Mouse (Mus musculus) neural tube, embryonic 14.5 days (tissue): ENCODE measurements around the gene Phlpp1. TPM values are rescaled to one million over a fixed set of nuclear protein-coding genes. Genes with fewer than 3 reads are reported as not detected.

Experiments used
- ATAC-seq: fragments of 200-750 bp; cut with Nextera tagmentation; 2 replicates; pipeline ENCODE4 v1.8.0; 2017; ENCODE audit warnings: low read depth, mild to moderate bottlenecking, moderate TSS enrichment, moderate library complexity
- H3K27ac ChIP-seq: fragments of 300-500 bp; sonication (generic); 2 replicates; pipeline ENCODE4 v1.5.1; 2014; ENCODE audit warnings: low read depth, mild to moderate bottlenecking, control low read depth, low read length, moderate library complexity, mixed read lengths
- H3K27me3 ChIP-seq: fragments of 300-500 bp; sonication (generic); 2 replicates; pipeline ENCODE4 v1.6.1; 2014; ENCODE audit warnings: low read length; ENCODE audit not compliant: control insufficient read depth, insufficient read depth
- H3K36me3 ChIP-seq: fragments of 300-500 bp; sonication (generic); 2 replicates; pipeline ENCODE4 v1.6.1; 2014; ENCODE audit warnings: low read length, mixed read lengths; ENCODE audit not compliant: control insufficient read depth, insufficient read depth
- H3K4me1 ChIP-seq: fragments of 300-500 bp; sonication (generic); 2 replicates; pipeline ENCODE4 v1.6.1; 2014; ENCODE audit warnings: low read length; ENCODE audit not compliant: control insufficient read depth, insufficient read depth
- H3K4me2 ChIP-seq: fragments of 300-500 bp; sonication (generic); 2 replicates; pipeline ENCODE4 v1.6.1; 2014; ENCODE audit warnings: mild to moderate bottlenecking, low read depth, low read length, control low read depth
- H3K4me3 ChIP-seq: fragments of 300-500 bp; sonication (generic); 2 replicates; pipeline ENCODE4 v1.5.1; 2014; ENCODE audit warnings: low read depth, low read length, control low read depth, mixed read lengths
- H3K9ac ChIP-seq: fragments of 300-500 bp; sonication (generic); replicated peaks from 2 replicates; pipeline ENCODE4 v1.6.1; 2014; ENCODE audit warnings: low read depth, mild to moderate bottlenecking, control low read depth, low read length, mixed read lengths
- H3K9me3 ChIP-seq: fragments of 300-500 bp; sonication (generic); 2 replicates; pipeline ENCODE4 v1.6.1; 2016; ENCODE audit warnings: low read length; ENCODE audit not compliant: control insufficient read depth
- WGBS: fragments of 180-500 bp; shearing (Covaris S2); extraction: QIAGEN DNeasy Blood & Tissue Kit; methylation state at CpG from one replicate; pipeline ENCODE4 v1.1.7; 2014; 5-methylcytosine and 5-hydroxymethylcytosine counted together
- polyA plus RNA-seq: library from polyadenylated mRNA; unstranded; fragments of >200 nt; fragmentation: Nextera tagmentation; extraction: Ambion mirVana; gene quantifications from 2 replicates; pipeline ENCODE4 v1.2.1, GENCODE M21; 2014

Phlpp1 gene
- polyA plus RNA-seq, 1 experiment from 2014 or later = 11.8 TPM

- Histone ChIP-seq H3K9ac (no peak overlapping the region), H3K27me3 (no peaks in the 10 kb centered on the region), H3K9me3 (no peaks in the 10 kb centered on the region), H3K4me2 (no peak overlapping the region), H3K4me1 (no peaks in the 10 kb centered on the region), H3K36me3 (no peaks in the 10 kb centered on the region), H3K4me3 (no peak overlapping the region), H3K27ac (no peak overlapping the region)
- ATAC-seq = no peak
- 78% methylated on average over 4 of the region's 4 CpGs for WGBS
These were observed 142.9 kb downstream of the Phlpp1 start for GRCm38 (mm10) chr1:106314476-106314875.

GRCm38 (mm10) chr1:106316641-106317304 lies 145.2 kb downstream of the Phlpp1 start:
- Histone ChIP-seq H3K9ac (no peak overlapping the region), H3K4me1 (no peaks in the 10 kb centered on the region), H3K9me3 (no peaks in the 10 kb centered on the region), H3K27ac (no peak overlapping the region), H3K4me2 (no peak overlapping the region), H3K36me3 (no peaks in the 10 kb centered on the region), H3K4me3 (no peak overlapping the region), H3K27me3 (no peaks in the 10 kb centered on the region)
- 82% methylated on average over 4 of the region's 4 CpGs for WGBS
- ATAC-seq = no peak

- 93% methylated on average over 5 of the region's 5 CpGs for WGBS
- no peaks in the 10 kb centered on the region for H3K4me1 ChIP-seq
These were observed 146.8 kb downstream of the Phlpp1 start for GRCm38 (mm10) chr1:106318341-106318740.

GRCm38 (mm10) chr1:106320583-106320982 lies 149.0 kb downstream of the Phlpp1 start:
- H3K4me3 ChIP-seq = no peak overlapping the region
- H3K9ac ChIP-seq = no peak overlapping the region
- no peaks in the 10 kb centered on the region for H3K36me3 ChIP-seq
- H3K4me1 ChIP-seq = no peaks in the 10 kb centered on the region
- no peak overlapping the region for H3K4me2 ChIP-seq
- ATAC-seq = no peak
- WGBS = 95% methylated on average over 1 of the region's 1 CpGs
- no peaks in the 10 kb centered on the region for H3K27me3 ChIP-seq
- H3K27ac ChIP-seq = no peak overlapping the region
- no peaks in the 10 kb centered on the region for H3K9me3 ChIP-seq

More at GRCm38 (mm10) chr1:106318341-106318740, 146.8 kb downstream of the Phlpp1 start:
- H3K4me3 ChIP-seq = no peak overlapping the region
- no peak overlapping the region for H3K27ac ChIP-seq
- H3K9me3 ChIP-seq = no peaks in the 10 kb centered on the region
- H3K27me3 ChIP-seq = no peaks in the 10 kb centered on the region
- H3K36me3 ChIP-seq = no peaks in the 10 kb centered on the region
- H3K9ac ChIP-seq = no peak overlapping the region
- no peak overlapping the region for H3K4me2 ChIP-seq
- no peak for ATAC-seq

- H3K4me1 ChIP-seq = no peaks in the 10 kb centered on the region
- no peak for ATAC-seq
- no peaks in the 10 kb centered on the region for H3K27me3 ChIP-seq
- no peaks in the 10 kb centered on the region for H3K36me3 ChIP-seq
- H3K4me2 ChIP-seq = no peak overlapping the region
- no peak overlapping the region for H3K4me3 ChIP-seq
- no peak overlapping the region for H3K27ac ChIP-seq
- H3K9me3 ChIP-seq = no peaks in the 10 kb centered on the region
- 94% methylated on average over 8 of the region's 8 CpGs for WGBS
- H3K9ac ChIP-seq = no peak overlapping the region
These were observed 150.0 kb downstream of the Phlpp1 start for GRCm38 (mm10) chr1:106321432-106322126.

- Histone ChIP-seq H3K36me3 (no peaks in the 10 kb centered on the region), H3K4me1 (no peaks in the 10 kb centered on the region), H3K9me3 (no peaks in the 10 kb centered on the region), H3K9ac (no peak overlapping the region), H3K27ac (no peak overlapping the region), H3K4me2 (no peak overlapping the region), H3K4me3 (no peak overlapping the region), H3K27me3 (no peaks in the 10 kb centered on the region)
- 79% methylated on average over 2 of the region's 2 CpGs for WGBS
- no peak for ATAC-seq
These were observed 155.1 kb downstream of the Phlpp1 start for GRCm38 (mm10) chr1:106326691-106327090.

GRCm38 (mm10) chr1:106342100-106342499 lies 170.5 kb downstream of the Phlpp1 start:
- Histone ChIP-seq H3K27ac (no peak overlapping the region), H3K36me3 (peaks cover 8% of the 10 kb centered on the region; the same call in 1 of the 2 replicates), H3K4me1 (no peaks in the 10 kb centered on the region), H3K9ac (no peak overlapping the region), H3K27me3 (no peaks in the 10 kb centered on the region), H3K4me2 (no peak overlapping the region), H3K9me3 (no peaks in the 10 kb centered on the region), H3K4me3 (no peak overlapping the region)
- ATAC-seq = no peak
- WGBS = 88% methylated on average over 3 of the region's 3 CpGs

- no peak overlapping the region for H3K27ac ChIP-seq
- no peaks in the 10 kb centered on the region for H3K27me3 ChIP-seq
- peaks cover 8% of the 10 kb centered on the region; the same call in 1 of the 2 replicates for H3K36me3 ChIP-seq
- H3K4me2 ChIP-seq = no peak overlapping the region
- no peaks in the 10 kb centered on the region for H3K4me1 ChIP-seq
- no peaks in the 10 kb centered on the region for H3K9me3 ChIP-seq
- no peak overlapping the region for H3K4me3 ChIP-seq
- 99% methylated on average over 2 of the region's 2 CpGs for WGBS
- ATAC-seq = no peak
- no peak overlapping the region for H3K9ac ChIP-seq
These were observed 173.7 kb downstream of the Phlpp1 start for GRCm38 (mm10) chr1:106345265-106345664.

GRCm38 (mm10) chr1:106346776-106347175 lies 175.2 kb downstream of the Phlpp1 start:
- H3K27me3 ChIP-seq = no peaks in the 10 kb centered on the region
- no peaks in the 10 kb centered on the region for H3K4me1 ChIP-seq
- H3K4me2 ChIP-seq = no peak overlapping the region
- H3K27ac ChIP-seq = no peak overlapping the region
- H3K4me3 ChIP-seq = no peak overlapping the region
- 98% methylated on average over 3 of the region's 3 CpGs for WGBS
- peaks cover 8% of the 10 kb centered on the region for H3K36me3 ChIP-seq
- ATAC-seq = no peak
- H3K9me3 ChIP-seq = no peaks in the 10 kb centered on the region
- no peak overlapping the region for H3K9ac ChIP-seq
